Mouse (Mus musculus): ENCODE data around the gene Rbmxl1.
"Not testable (repeated sequence)": the region's sequence is repeated elsewhere in the genome, so short reads cannot be mapped to it uniquely, and the experiment has no call there.

Gene Rbmxl1

DNA sequence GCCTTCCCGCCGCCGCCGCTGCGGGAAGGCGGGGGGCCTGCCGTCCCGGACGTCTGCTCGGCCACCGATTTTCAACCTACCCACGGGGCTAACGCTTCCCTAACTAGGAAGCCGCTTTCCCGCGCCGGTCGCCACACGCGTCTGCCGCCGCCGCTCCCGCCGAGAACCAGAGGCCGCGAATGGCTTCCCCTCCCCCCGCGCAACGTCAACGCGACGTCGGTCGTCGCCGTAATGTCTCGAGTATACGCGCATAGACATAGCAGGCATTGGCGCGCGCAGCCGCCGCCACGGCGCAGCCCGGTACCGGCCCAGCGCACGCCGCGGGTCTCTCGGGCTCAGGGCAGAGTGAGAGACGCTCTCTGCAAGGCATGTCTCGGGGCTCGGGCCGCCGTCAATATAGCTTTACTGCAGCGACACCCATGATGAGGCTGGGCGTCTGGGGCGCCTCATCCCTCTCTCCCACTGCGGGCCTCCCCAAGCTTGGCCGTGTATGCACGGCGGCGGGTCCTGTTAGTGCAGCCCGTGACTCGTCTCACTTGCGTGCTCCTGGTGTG lies at the start of gene Rbmxl1:
Gene Rbmxl1 (minus strand): TSS at position 180 of the 554 bp plus-strand sequence.
- peak; percentile 96 to 97 for DNase-seq

DNA sequence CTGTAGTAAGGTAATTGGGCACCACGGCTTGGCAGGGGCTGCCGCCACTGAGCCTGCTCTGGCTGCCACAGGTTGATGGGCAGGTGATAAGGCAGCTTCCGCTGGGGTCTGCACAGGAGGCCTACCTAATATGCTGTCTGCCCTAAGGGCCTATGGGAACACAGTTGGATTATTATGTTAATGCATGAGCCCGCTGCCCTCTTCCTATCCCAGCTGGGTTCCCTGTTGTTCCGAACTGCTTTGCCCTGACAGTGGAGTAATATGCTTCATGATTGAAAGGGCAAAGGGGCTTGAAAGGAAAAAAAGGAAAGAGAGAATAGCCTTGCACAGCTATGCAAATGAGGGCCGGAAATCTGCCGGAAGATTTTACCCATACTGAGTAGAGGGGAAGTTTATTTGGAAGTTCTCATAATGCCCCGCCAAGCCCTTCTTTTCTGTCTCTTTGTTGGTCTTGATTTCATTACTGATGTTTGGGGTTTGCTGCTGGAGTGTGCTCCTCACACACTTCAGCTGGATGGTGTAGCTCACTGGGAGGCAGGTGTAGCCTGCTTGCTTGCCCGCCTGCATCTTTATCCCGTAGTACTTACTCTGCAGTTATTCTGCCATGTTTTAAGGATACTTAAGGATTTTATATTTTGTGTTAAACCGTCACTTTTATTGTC lies 48.2 kb upstream of the Rbmxl1 start:
- peak; percentile 9 to 20 for DNase-seq

DNA sequence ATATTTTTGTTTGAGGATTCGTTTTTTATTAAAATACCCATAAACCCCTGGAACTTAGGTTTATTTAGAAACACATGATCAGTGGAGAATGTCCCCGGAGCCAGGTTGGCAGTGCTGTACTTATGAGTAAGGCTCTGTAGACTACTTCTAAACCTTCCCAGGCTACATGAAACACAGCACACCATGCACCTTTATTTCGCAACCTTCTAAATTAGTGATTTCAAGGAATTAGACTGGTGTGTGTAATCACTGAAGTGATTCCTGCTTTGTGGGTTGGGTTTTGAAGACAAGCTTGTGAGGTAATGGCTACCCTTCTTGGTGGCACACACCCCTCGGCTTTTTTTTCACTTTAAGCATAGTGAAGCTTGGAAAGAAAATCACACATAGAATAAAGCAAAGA lies 47.1 kb upstream of the Rbmxl1 start:
- DNase-seq: no peak

DNA sequence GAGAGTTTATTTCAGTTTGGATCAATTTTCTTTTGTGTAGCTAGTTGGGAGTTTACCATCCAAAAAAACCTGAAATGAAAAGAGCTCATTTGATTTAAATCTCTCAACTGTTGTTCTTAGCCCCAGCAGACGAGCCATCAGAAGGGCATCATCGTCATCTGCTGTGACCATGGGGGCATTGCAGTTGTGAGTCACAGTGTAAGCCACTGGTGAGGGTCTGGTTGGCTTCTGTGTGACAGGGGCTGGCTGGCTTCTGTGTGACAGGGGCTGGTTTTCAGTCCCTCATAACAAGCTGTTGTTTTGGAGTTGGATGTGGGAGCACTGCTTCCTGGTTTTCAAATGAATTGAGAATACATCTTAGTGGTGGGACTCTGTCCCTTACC lies 42.0 kb upstream of the Rbmxl1 start:
- DNase-seq: no peak

DNA sequence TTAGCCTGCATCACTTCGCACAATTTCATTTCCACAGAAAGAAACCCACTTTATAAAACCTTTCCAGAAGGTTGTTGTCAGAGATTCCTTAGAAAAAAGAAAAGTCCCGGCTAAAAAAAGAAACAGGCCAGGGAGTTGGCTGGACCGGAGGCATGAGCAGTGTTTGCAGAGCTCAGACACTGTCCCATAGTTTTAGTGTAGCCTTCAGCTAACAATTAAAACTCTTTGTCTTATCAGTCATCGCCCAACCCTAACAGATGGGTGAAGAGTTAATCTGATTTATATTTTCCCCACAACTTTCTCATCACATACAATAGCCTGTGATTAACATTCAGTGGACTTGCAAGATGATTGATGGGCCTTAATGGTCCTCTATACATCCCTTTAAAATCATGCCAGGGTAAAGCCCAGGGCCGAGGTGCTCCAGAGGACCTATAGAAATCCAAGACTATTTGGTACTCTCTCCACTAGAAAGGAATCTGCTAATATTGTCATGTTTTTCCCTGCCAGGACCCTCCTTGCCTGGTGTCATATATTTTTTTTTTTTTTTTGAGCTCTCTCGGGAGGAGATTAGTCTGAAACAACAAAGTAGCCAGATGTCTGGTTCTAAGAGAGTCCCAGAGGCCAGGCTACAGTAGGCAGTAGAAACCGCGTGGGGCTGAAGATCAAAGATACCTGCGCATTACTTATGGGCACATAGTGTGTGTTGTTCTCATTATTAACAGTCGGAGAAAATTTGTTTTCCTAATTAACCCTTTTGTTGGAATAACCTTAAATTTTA lies 41.5 kb upstream of the Rbmxl1 start:
- no peak for DNase-seq

DNA sequence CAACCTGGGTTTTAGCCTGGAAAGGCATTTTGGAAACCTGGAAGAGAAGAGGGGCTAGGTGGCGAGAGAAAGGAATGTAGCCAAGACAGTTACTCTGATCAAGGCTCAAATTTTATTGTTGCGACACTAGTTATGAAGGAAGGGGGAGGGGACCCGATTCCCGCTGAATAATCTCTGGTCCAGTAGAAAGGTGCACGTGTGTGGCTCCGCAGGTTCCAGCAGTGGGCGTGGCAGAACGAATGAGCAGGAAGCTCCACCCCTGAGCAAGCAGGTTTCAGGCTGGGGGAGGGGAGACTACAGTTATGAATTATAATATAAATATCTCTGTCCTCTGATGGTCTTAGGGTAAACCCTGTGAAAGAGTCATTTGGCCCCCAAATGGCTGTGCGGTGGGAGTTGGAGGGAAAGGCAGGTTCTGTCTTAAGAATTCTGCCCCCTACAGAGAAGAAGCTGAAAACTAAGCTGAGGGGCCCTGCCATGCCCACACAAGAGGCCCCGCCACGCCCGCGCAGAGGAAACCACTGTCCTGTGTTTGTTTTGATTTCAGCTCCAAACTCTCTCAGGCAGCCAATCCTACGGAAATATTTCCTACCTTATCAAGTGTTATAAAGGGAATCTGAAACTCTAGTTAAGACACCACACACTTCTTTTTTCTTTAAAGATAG lies 36.6 kb upstream of the Rbmxl1 start:
- DNase-seq: not testable (repeated sequence)

DNA sequence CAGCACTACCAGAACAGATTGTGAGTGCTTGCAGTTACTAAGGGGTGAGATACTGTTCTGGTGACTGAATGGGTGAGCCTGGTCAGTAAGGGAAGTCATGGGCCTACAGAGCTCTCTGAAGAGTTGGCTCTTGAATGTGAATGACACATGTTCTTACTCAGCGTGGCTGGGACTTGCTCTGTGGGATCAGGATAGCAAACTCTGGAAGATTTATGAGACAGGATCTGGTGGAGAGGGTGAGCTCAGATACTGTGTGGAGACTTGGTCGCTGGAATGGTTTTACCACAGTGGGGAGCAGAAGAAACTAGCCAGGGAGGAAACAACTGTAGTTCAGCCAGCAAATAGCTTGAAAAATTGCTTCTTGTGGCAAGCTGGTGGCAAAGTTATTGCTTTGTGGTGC lies 35.8 kb upstream of the Rbmxl1 start:
- no peak for DNase-seq

DNA sequence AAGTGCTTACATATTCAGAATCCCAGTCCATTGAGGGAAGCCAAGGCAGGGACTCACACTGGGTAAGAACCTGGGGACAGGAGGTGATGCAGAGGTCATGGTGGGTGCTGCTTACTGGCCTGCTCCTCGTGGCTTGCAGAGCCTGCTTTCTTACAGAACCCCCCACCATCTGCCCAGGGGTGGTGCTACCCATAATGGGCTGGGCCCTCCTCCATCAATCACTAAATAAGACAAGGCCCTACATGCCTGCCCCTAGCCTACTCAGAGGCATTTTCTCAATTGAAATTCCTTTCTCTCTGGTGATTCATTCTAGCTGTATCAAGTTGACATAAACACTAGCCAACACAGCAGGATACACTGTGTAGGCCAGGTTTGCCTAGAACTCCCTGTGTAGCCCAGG lies 34.9 kb upstream of the Rbmxl1 start:
- DNase-seq: no peak

DNA sequence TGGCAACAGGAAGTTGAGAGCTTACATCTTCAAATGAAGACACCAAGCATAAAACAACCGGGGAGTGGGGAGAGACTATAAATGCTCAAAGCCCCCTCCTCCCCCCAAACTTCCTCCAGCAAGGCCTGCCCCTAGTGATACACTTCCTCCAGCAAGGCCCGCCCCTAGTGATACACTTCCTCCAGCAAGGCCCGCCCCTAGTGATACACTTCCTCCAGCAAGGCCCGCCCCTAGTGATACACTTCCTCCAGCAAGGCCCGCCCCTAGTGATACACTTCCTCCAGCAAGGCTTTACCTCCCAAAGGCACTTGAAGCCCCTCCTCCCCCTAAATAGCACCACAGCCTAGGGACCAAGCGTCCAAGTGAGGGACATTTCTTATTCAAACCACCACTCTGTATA lies 34.0 kb upstream of the Rbmxl1 start:
- not testable (repeated sequence) for DNase-seq

DNA sequence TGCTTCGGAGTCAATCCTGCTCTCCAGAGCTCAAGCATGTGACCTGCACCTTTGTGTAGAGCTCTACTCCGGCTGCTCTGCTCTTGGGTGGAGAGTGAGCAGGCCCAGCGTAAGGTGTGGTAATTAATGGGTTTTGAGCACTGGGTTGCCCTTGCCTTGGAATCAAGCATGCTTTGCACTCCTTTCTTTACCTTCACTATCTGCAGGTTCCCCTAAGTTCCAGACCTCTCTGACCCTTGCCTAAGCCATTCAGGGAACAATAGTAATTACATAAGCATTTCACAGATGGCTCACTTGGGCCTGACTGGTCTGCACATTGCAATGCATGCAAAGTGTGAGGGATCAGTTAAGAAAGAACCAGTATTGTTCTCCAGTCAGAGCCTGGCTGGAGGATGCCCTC lies 29.1 kb upstream of the Rbmxl1 start:
- DNase-seq: no peak

DNA sequence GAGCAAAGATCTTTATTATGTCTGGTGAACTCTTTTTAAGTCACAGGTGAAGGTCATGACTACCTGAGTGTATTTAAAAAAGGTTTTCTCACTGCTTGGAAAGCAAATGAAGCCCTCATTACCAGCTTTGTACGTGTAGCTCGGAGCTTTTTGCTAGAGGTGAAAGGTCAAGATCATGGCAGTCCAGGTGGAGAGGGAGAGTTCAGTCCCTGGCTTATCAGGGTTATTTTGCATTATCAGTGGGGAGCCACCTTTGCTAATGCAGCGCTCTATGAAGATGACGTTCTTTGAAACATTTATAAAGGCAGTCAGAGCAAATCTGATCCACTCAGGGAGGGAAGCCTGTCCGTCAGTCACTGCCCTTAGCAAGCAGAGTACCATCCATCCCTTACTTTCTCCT lies 28.0 kb upstream of the Rbmxl1 start:
- DNase-seq: no peak

DNA sequence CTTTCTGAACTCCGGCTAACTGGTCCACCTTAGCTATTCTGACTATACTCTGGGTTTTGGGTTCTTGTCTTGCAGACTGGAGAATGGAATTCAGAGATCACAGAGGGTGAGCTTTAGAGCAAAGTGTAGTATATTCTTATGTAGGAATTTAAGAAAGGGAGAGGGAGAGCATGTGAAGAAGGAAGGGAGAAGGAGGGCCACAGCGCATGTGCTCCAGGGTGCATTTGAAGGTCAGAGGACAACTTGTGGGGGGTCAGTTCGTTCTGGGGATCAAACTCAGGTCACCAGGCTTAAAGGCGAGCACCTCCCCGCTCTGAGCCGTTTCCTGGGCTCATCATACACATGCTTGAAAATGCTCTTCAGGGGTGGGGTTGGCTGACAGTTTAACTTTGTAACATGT lies 25.3 kb upstream of the Rbmxl1 start:
- no peak for DNase-seq

DNA sequence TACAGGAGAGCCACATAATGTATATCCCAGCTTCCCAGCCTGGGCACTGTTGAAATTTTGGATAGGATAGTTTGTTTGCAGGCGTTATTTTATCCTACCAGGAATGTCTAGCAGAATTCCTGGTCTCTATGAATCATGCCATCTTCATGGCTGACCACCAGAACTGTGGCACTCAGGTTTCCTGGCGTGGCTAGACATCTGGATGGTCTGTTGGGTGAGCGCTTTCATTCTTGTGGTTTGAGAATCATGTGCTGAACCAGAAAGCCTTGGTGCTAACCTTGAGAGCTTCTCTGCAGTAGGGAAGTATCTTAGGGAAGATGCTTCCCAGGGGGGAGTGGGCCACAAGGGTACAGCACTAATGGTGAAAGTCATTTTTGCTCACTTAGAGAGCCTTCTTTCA lies 6.4 kb upstream of the Rbmxl1 start:
- DNase-seq: no peak

DNA sequence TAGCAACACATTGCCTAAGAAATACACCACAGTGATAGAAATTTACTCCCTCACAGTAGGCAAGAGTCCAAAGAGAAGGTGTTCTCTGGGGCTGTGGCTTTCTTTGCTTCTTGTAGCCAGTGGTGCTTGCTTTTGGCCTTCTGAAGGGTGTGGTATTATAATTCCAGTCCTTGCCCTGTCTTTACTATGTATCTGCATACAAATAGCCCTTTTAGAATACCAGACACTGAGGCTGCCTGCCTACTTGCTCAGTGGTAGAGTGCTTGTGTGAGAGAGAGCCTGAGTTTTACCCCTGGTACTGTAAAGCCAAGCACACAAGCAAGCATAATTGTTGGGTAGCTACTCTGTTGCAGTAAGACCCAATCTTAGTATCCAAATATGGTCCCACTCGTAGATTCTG lies 6.0 kb upstream of the Rbmxl1 start:
- no peak for DNase-seq

DNA sequence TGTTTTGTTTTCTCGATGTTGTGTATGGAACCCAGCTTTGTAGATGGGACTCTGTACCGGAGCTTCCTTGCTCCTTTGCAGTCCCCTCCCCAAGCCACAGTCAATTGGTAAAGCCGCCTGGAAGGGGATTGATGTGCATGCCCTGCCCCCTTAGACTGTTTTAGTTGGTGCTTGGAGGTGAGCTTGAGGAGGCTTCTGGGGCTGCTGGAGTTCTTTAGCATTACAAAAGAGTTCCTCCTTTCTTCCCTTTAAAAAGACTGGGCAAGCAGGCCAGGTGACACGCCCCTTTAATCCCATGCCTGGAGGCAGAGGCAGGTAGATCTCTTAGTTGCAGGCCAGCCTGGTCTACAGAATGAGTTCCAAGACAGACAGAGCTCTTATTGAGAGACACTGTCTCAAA lies 4.4 kb upstream of the Rbmxl1 start:
- no peak for DNase-seq

DNA sequence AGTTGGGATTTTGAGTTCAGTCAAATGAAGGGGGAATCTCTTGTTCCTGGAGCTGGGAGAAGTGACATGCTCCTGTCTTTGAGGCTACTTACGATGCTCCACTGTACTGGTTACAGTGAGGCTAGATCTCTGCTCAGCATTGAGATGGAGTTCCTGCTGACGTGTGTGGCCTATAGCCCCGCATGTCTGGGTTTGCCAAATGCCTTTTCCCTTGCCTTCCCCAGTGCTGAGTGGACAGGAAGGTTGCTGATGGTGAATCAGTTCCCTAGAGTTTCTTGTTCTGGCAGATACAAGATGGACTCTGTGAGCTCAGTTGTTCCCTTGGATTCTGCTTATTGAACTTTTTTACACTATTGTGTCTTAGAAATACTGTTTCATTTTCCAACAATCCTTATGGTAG lies 2.2 kb upstream of the Rbmxl1 start:
- no peak for DNase-seq

DNA sequence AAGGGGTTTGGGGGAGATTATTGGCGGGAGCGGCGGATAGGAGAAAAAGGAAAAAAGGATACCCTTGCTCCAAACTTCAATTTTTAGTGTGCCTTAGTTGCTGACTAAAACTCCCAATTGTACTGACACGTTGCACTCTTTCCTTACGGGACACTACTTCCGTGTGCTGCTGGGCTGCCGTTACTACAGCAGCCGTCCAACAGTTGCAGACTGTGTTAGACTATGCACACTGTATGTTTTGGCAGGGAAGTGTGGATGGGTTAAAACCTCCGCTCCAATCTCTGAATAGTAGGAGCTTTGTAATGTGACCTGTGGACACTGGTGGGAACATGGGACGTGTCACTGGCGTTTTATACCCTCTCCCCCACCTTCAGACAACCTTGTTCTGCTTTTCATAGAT lies 1.4 kb upstream of the Rbmxl1 start:
- DNase-seq: peak; percentile 9 to 25

DNA sequence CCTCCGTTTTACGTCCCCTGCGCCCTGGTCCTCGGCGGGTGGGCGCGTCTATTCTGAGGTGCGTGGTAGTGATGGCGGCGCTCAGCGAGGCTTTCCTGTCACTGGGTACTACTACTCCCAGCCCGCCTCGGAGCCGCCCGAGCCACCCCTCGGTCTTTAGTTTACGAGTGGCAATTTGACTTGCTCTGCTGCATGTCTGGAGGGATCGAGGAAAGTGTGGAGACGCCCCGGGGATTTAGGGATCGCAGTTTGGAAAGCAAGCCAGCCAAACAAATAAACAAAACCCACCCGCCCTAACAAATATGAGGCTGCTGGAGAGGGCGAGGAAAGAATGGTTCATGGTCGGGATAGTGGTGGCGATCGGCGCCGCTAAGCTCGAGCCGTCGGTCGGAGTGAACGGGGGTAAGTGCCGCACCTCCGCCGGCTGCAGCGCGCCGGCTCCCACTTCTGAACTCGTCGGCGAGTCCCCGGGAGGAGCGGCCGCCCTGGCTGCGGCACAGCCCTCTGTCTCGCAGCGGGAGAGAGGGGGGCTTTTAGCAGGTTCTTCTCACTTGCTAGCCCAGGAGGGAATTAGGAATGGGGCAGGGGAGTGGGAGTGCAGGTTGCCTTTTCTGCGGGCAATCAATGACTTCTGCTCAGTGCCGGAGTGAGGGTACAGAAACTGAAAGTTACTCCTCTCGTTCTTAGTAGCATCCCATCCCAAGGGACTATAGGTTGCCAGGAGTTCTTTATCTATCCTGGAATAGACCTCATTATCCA lies 754 bp upstream of the Rbmxl1 start, which contains the start of gene Slc10a7:
Gene Slc10a7 (plus strand): TSS at position 74 of the 759 bp plus-strand sequence.
- peak; percentile 90 to 94 for DNase-seq

DNA sequence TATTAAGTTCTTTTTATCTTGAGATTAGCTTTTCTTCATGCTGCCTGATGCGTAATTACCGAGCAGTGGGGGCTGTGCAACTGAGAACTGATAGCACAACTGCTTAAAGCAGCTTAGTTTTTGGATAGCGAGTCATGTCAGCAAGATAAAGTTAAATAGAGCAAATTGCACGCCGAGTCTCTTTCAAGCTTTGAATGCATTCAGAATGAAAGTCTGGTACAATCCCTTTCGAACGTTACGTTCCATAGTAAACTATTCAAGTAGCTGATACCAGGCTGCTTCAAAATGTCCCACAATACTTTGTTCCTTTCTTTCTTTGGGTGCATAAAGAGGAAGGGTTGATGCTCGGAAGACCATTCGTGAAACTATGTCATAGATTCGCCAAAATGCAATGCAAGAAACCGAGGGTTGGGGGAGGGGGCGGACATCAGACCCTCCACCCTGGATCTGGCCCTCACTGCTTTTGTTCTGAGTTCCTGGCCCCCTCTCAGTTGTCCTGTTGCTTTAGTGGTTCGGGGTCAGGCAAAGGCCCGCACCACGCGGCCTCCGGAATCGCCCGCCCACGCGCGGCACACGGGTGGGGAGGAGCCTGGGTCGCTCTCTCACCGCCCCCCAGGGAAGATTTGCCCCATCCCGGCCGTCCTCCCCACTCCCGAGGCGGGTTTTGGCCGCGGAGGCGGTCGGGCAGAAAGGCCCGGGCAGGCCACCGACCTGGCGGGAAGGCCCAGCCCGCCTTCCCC lies 549 bp downstream of the Rbmxl1 start:
- peak in 1 of 2 experiments; percentile 72 for DNase-seq

DNA sequence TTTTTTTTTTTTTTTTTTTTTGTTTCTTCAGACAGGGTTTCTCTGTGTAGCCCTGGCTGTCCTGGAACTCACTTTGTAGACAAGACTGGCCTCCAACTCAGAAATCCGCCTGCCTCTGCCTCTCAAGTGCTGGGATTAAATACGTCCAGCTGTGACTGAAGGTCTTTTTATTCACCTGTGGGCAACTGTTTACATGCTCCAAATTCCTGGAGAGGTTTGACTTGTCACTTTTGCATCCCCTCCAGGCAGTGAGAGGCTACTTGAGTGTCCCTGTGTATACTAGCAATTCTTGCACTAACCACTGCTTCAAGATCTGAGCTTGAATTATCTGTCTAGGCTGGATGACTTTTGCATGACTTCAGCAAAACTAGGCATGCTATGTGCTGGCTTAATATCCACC lies 6.0 kb downstream of the Rbmxl1 start:
- no peak for DNase-seq

DNA sequence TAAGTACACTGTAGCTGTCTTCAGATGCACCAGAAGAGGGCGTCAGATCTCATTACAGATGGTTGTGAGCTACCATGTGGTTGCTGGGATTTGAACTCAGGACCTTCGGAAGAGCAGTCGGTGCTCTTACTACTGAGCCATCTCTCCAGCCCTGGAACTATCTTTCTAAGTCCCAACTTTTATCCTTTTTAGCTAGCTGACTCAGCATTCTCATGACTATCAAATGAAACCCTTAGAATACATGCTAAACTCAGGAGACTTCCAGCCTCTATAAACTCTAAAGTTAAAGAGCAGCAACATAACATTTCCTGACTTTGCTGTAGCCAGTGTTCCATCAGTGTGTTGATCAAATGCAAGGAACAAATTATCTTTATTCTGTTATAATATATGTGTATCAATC lies 12.4 kb downstream of the Rbmxl1 start:
- not testable (repeated sequence) for DNase-seq

DNA sequence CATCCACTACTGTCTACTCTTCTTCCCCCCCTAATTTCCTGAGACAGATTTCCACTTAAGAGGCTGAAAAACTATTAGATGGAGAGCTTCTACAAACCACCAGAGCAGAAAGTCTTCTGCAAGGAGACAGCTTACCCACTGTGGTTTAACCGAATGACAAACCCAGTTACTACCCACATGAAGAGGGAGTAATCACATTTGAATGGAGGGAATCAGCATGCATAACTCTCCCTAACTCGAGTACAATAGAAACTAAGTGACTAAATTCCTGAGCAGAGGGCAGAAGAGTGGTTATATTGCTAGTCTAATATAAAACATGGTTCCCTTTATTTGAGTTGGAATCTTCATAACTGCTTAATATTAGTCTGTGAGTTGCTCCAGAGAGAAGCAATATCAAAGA lies 15.7 kb downstream of the Rbmxl1 start:
- DNase-seq: no peak
